Mouse (Mus musculus): ENCODE results near the gene Vwde. TPM values are rescaled to one million over a fixed set of nuclear protein-coding genes. Genes with fewer than 3 reads are reported as not detected.

Vwde gene
- total RNA-seq (2021) = under 1 TPM; 0.22 to 0.26 TPM

- intact Hi-C loops (cut with DNase I) = no loop called here
- no peak for DNase-seq
Measured at GRCm38 (mm10) chr6:13224596-13225227, at the start of gene Vwde. Gene Vwde (minus strand): TSS chr6:13224965.

- intact Hi-C loops (cut with DNase I) = no loop called here
- DNase-seq = no peak
Measured at GRCm38 (mm10) chr6:13255341-13255740, 30.6 kb upstream of the Vwde start.

- no peak for DNase-seq
- intact Hi-C loops (cut with DNase I) = no loop called here
Measured at GRCm38 (mm10) chr6:13248317-13248969, 23.7 kb upstream of the Vwde start.

GRCm38 (mm10) chr6:13206157-13206556 lies 18.6 kb downstream of the Vwde start:
- intact Hi-C loops (cut with DNase I) = no loop called here
- no peak for DNase-seq

GRCm38 (mm10) chr6:13197486-13197885 lies 27.3 kb downstream of the Vwde start:
- intact Hi-C loops (cut with DNase I) = no loop called here

GRCm38 (mm10) chr6:13186836-13187235 lies 37.9 kb downstream of the Vwde start:
- intact Hi-C loops (cut with DNase I) = no loop called here
- peak; percentile 51 for DNase-seq

More at GRCm38 (mm10) chr6:13197486-13197885, 27.3 kb downstream of the Vwde start:
- DNase-seq = no peak

- intact Hi-C loops (cut with DNase I) = no loop called here
- DNase-seq = no peak
Measured at GRCm38 (mm10) chr6:13180061-13180460, 44.7 kb downstream of the Vwde start.

GRCm38 (mm10) chr6:13169459-13170150 lies 55.2 kb downstream of the Vwde start:
- intact Hi-C loops (cut with DNase I) = no loop called here
- DNase-seq = no peak

- DNase-seq = no peak
- intact Hi-C loops (cut with DNase I) = no loop called here
Measured at GRCm38 (mm10) chr6:13166240-13166937, 58.4 kb downstream of the Vwde start.

GRCm38 (mm10) chr6:13159437-13159836 lies 65.3 kb downstream of the Vwde start:
- intact Hi-C loops (cut with DNase I) = loop anchor here (5.0 to 10.0 kb wide), 2 partner anchors 123 to 845 kb away; no protein-coding TSS in a partner anchor
- DNase-seq = no peak

GRCm38 (mm10) chr6:13153888-13154697 lies 70.7 kb downstream of the Vwde start:
- no peak for DNase-seq
- intact Hi-C loops (cut with DNase I) = loop anchor here (5.0 to 10.0 kb wide), 3 partner anchors 407 to 839 kb away; partner anchors contain the start of gene Thsd7a

GRCm38 (mm10) chr6:13152062-13152640 lies 72.6 kb downstream of the Vwde start:
- peak; percentile 20 for DNase-seq
- intact Hi-C loops (cut with DNase I) = loop anchor here (5.0 to 10.0 kb wide), 3 partner anchors 405 to 837 kb away; partner anchors contain the start of gene Thsd7a

GRCm38 (mm10) chr6:13137255-13137654 lies 87.5 kb downstream of the Vwde start:
- intact Hi-C loops (cut with DNase I) = no loop called here

GRCm38 (mm10) chr6:13108662-13109061 lies 116.1 kb downstream of the Vwde start:
- intact Hi-C loops (cut with DNase I) = no loop called here
- DNase-seq = no peak

More at GRCm38 (mm10) chr6:13137255-13137654, 87.5 kb downstream of the Vwde start:
- DNase-seq = no peak

Other genes starting within 250 kb of the Vwde start
- 100 to 1,000 TPM in 1 of 2 experiments, 10 to 100 TPM in 1; 97.8 to 109 TPM for gene Tmem106b, start 155.2 kb downstream of the Vwde start, total RNA-seq (2021)